ENCODE assay signal across 13 mouse cellular contexts in genomic region chr1:69513595-69514250, GRCm38 (mm10).
DNase-seq lines count a peak whose midpoint lies in the region; ATAC-seq and TF ChIP-seq lines count a peak whose summit lies in the region.
"Had no signal": no experiment of that assay in that cellular context is flagged by ENCODE, and none has a peak within 500 bp of the region (broad histone marks: within the 10 kb centered on the region; RNA-seq: fewer than 3 reads in every experiment).

No protein-coding gene starts in this region.

- H3K9me3 ChIP-seq in intestine, embryonic 14.5 days (ENCODE audit: control insufficient read depth, low read length), result no peaks in the 10 kb centered on the region
- no peaks in the 10 kb centered on the region for H3K9me3 ChIP-seq in intestine, postnatal 0 days (ENCODE audit: control insufficient read depth)
- no peaks in the 10 kb centered on the region for H3K9me3 ChIP-seq in liver, postnatal 0 days (ENCODE audit: low read length)
- H3K9me3 ChIP-seq: hindbrain, embryonic 13.5 days had no signal

- H3K4me3 ChIP-seq in intestine, embryonic 14.5 days (ENCODE audit: low read depth, low read length), result no peak overlapping the region
- no peak overlapping the region for H3K4me3 ChIP-seq in intestine, postnatal 0 days (ENCODE audit: low read depth, low read length)
- no peak overlapping the region for H3K4me3 ChIP-seq in liver, postnatal 0 days (ENCODE audit: low read depth, low read length)
- H3K4me3 ChIP-seq: erythroblast, embryonic 14.5 days; gastrocnemius, adult 2 months; hindbrain, embryonic 13.5 days; myocyte had no signal

- DNase-seq in intestine, embryonic 14.5 days (ENCODE audit: low spot score), result no peak
- no peak for DNase-seq in liver, postnatal 0 days
- DNase-seq in right cerebral cortex, adult 2 months (ENCODE audit: low spot score in 2 of 2), result no peak
- no peak for DNase-seq in cerebellum, postnatal 36 days
- no peak for DNase-seq in neural tube, embryonic 10.5 days (ENCODE audit: extremely low spot score, low spot score)
- DNase-seq: cerebellum, adult 8-10 months; gastrocnemius, adult 2 months had no signal

- no peak overlapping the region for H3K27ac ChIP-seq in intestine, embryonic 14.5 days (ENCODE audit: low read depth)
- no peak overlapping the region for H3K27ac ChIP-seq in intestine, postnatal 0 days (ENCODE audit: low read depth, low read length)
- no peak overlapping the region for H3K27ac ChIP-seq in liver, postnatal 0 days (ENCODE audit: low read depth)
- H3K27ac ChIP-seq: gastrocnemius, adult 2 months; hindbrain, embryonic 13.5 days had no signal

- TF ChIP-seq EP300 in liver, postnatal 0 days (IDR thresholded peaks at IDR 0.05; ENCODE audit: low read depth), result peak; percentile 70

- no peaks in the 10 kb centered on the region for H3K27me3 ChIP-seq in intestine, embryonic 14.5 days (replicated peaks; ENCODE audit: control insufficient read depth, insufficient read depth, low read length)
- no peaks in the 10 kb centered on the region for H3K27me3 ChIP-seq in intestine, postnatal 0 days (replicated peaks; ENCODE audit: control insufficient read depth, insufficient read depth, low read length)
- H3K27me3 ChIP-seq in liver, postnatal 0 days (ENCODE audit: insufficient read depth, low read length), result no peaks in the 10 kb centered on the region
- H3K27me3 ChIP-seq: hindbrain, embryonic 13.5 days had no signal

- no peaks in the 10 kb centered on the region for H3K4me1 ChIP-seq in intestine, embryonic 14.5 days (replicated peaks; ENCODE audit: control insufficient read depth, insufficient read depth, low read length)
- H3K4me1 ChIP-seq in intestine, postnatal 0 days (replicated peaks; ENCODE audit: control insufficient read depth, insufficient read depth, low read length), result no peaks in the 10 kb centered on the region
- H3K4me1 ChIP-seq in liver, postnatal 0 days (ENCODE audit: insufficient read depth), result peaks cover 8% of the 10 kb centered on the region
- H3K4me1 ChIP-seq: hindbrain, embryonic 13.5 days had no signal

- 0 out of 2 replicates have a peak, but pooled peaks have one; percentile 43 for ATAC-seq in intestine, embryonic 14.5 days (replicated peaks; ENCODE audit: low FRiP score, low TSS enrichment, low read depth)
- no peak for ATAC-seq in intestine, postnatal 0 days
- peak; percentile 19 for ATAC-seq in CD4-positive, CD25-positive, alpha-beta regulatory T cell, adult 4 months
- peak; percentile 85 for ATAC-seq in common myeloid progenitor, adult 5-6 weeks (replicated peaks; ENCODE audit: low read depth, poor library complexity, severe bottlenecking)
- ATAC-seq in liver, postnatal 0 days, result peak; percentile 33; the same call in 1 of the 2 replicates

- H3K36me3 ChIP-seq in intestine, embryonic 14.5 days (ENCODE audit: control insufficient read depth, insufficient read depth, low read length), result no peaks in the 10 kb centered on the region
- H3K36me3 ChIP-seq in intestine, postnatal 0 days (ENCODE audit: control insufficient read depth, insufficient read depth), result no peaks in the 10 kb centered on the region
- no peaks in the 10 kb centered on the region for H3K36me3 ChIP-seq in liver, postnatal 0 days (replicated peaks; ENCODE audit: insufficient read depth, low read length)
- H3K36me3 ChIP-seq: hindbrain, embryonic 13.5 days had no signal

- 25% methylated on average over 5 of the region's 5 CpGs for WGBS in intestine, embryonic 14.5 days
- 29% methylated on average over 5 of the region's 5 CpGs for WGBS in intestine, postnatal 0 days
- WGBS in liver, postnatal 0 days (ENCODE audit: insufficient replicate concordance), result 7% methylated on average over 5 of the region's 5 CpGs

- H3K4me2 ChIP-seq in intestine, embryonic 14.5 days (ENCODE audit: low read length), result no peak overlapping the region
- H3K4me2 ChIP-seq in intestine, postnatal 0 days (replicated peaks; ENCODE audit: low read depth), result no peak overlapping the region
- H3K4me2 ChIP-seq in liver, postnatal 0 days (ENCODE audit: low read depth, low read length), result peak overlapping the region; percentile 43
- H3K4me2 ChIP-seq: hindbrain, embryonic 13.5 days had no signal

- no peak for TF ChIP-seq CTCF in intestine, postnatal 0 days (IDR thresholded peaks at IDR 0.05; ENCODE audit: low read depth)
- no peak for TF ChIP-seq CTCF in liver, postnatal 0 days (IDR thresholded peaks at IDR 0.05; ENCODE audit: low read depth)

- H3K9ac ChIP-seq in intestine, embryonic 14.5 days (ENCODE audit: low read length), result no peak overlapping the region
- H3K9ac ChIP-seq in intestine, postnatal 0 days (ENCODE audit: low read depth, low read length), result no peak overlapping the region
- H3K9ac ChIP-seq in liver, postnatal 0 days (replicated peaks), result no peak overlapping the region
- H3K9ac ChIP-seq: hindbrain, embryonic 13.5 days had no signal
